9 mouse cellular contexts compared by ENCODE assay signal in genomic region chr5:112001742-112002701, GRCm38 (mm10).
DNase-seq lines count a peak whose midpoint lies in the region; ATAC-seq and TF ChIP-seq lines count a peak whose summit lies in the region.
"Had no signal": no experiment of that assay in that cellular context is flagged by ENCODE, and none has a peak within 500 bp of the region (broad histone marks: within the 10 kb centered on the region; RNA-seq: fewer than 3 reads in every experiment).

No protein-coding gene starts in this region.

- no peaks in the 10 kb centered on the region for H3K36me3 ChIP-seq in lung, embryonic 14.5 days (ENCODE audit: insufficient read depth)
- no peaks in the 10 kb centered on the region for H3K36me3 ChIP-seq in forebrain, postnatal 0 days (ENCODE audit: insufficient read depth)
- no peaks in the 10 kb centered on the region for H3K36me3 ChIP-seq in limb, embryonic 10.5 days
- H3K36me3 ChIP-seq: embryonic facial prominence, embryonic 15.5 days had no signal

- H3K27ac ChIP-seq in lung, embryonic 14.5 days (ENCODE audit: low read depth): no peak overlapping the region
- peak overlapping the region; percentile 9; the same call in 1 of the 2 replicates for H3K27ac ChIP-seq in forebrain, postnatal 0 days (ENCODE audit: low read depth, low read length)
- peak overlapping the region; percentile 32 for H3K27ac ChIP-seq in limb, embryonic 10.5 days
- H3K27ac ChIP-seq in left cerebral cortex, adult 2 months: no peak overlapping the region
- H3K27ac ChIP-seq: embryonic facial prominence, embryonic 15.5 days had no signal

- no peak overlapping the region for H3K9ac ChIP-seq in lung, embryonic 14.5 days
- H3K9ac ChIP-seq in forebrain, postnatal 0 days: no peak overlapping the region
- H3K9ac ChIP-seq: embryonic facial prominence, embryonic 15.5 days had no signal

- intact Hi-C loops in left cerebral cortex, adult 2 months (cut with DNase I): no loop called here

- 25% methylated on average over 32 of the region's 32 CpGs for WGBS in lung, embryonic 14.5 days
- 6% methylated on average over 32 of the region's 32 CpGs for WGBS in forebrain, postnatal 0 days
- WGBS in limb, embryonic 10.5 days: 8% methylated on average over 32 of the region's 32 CpGs

- no peak overlapping the region for H3K4me3 ChIP-seq in lung, embryonic 14.5 days (ENCODE audit: low read depth, low read length)
- no peak overlapping the region for H3K4me3 ChIP-seq in forebrain, postnatal 0 days (ENCODE audit: low read depth, low read length)
- H3K4me3 ChIP-seq in limb, embryonic 10.5 days: peak overlapping the region; percentile 11; the same call in 1 of the 2 replicates
- H3K4me3 ChIP-seq in left cerebral cortex, adult 2 months: no peak overlapping the region
- H3K4me3 ChIP-seq: embryonic facial prominence, embryonic 15.5 days had no signal

- peak; percentile 10; the same call in 1 of the 2 replicates for TF ChIP-seq CTCF in lung, embryonic 14.5 days (IDR thresholded peaks at IDR 0.05; ENCODE audit: low read depth)
- peak; percentile 37 for TF ChIP-seq CTCF in forebrain, postnatal 0 days (IDR thresholded peaks at IDR 0.05; ENCODE audit: low read depth)
- TF ChIP-seq CTCF in left cerebral cortex, adult 2 months (IDR thresholded peaks at IDR 0.05): no peak

- H3K4me1 ChIP-seq in lung, embryonic 14.5 days (ENCODE audit: insufficient read depth): no peaks in the 10 kb centered on the region
- peaks cover 3% of the 10 kb centered on the region; the same call in 1 of the 2 replicates for H3K4me1 ChIP-seq in forebrain, postnatal 0 days (ENCODE audit: insufficient read depth)
- H3K4me1 ChIP-seq in limb, embryonic 10.5 days: peaks cover 44% of the 10 kb centered on the region

- H3K4me2 ChIP-seq in lung, embryonic 14.5 days: no peak overlapping the region
- peak overlapping the region; percentile 0; the same call in 1 of the 2 replicates for H3K4me2 ChIP-seq in forebrain, postnatal 0 days (ENCODE audit: low read depth)
- H3K4me2 ChIP-seq: embryonic facial prominence, embryonic 15.5 days had no signal

- H3K27me3 ChIP-seq in lung, embryonic 14.5 days (ENCODE audit: insufficient read depth, low read length): no peaks in the 10 kb centered on the region
- no peaks in the 10 kb centered on the region for H3K27me3 ChIP-seq in forebrain, postnatal 0 days (ENCODE audit: insufficient read depth, low read length)
- peaks cover 74% of the 10 kb centered on the region for H3K27me3 ChIP-seq in limb, embryonic 10.5 days (ENCODE audit: low read depth, poor library complexity, severe bottlenecking)

- peak; percentile 36 for DNase-seq in lung, embryonic 14.5 days
- DNase-seq in lung, postnatal 14 days: no peak
- DNase-seq in forebrain, postnatal 0 days: peak; percentile 68
- peak; percentile 63 for DNase-seq in limb, embryonic 10.5 days (ENCODE audit: low spot score)
- DNase-seq in retina, postnatal 7 days (ENCODE audit: low read depth, low spot score): peak; percentile 86
- no peak for DNase-seq in left cerebral cortex, adult 2 months (ENCODE audit: extremely low spot score in 1 of 2, low spot score in 2 of 2)
- no peak for DNase-seq in right cerebral cortex, postnatal 25 days

- ATAC-seq in lung, embryonic 14.5 days (ENCODE audit: insufficient read depth): no peak
- peak; percentile 84 for ATAC-seq in forebrain, postnatal 0 days
- no peak for ATAC-seq in monocyte, adult 5-6 weeks (replicated peaks; ENCODE audit: insufficient number of reproducible peaks, low FRiP score, low TSS enrichment, poor library complexity, severe bottlenecking)

- H3K9me3 ChIP-seq in lung, embryonic 14.5 days (ENCODE audit: low read depth, low read length): no peaks in the 10 kb centered on the region
- peaks cover 5% of the 10 kb centered on the region; the same call in 1 of the 2 replicates for H3K9me3 ChIP-seq in forebrain, postnatal 0 days (ENCODE audit: low read length)
- H3K9me3 ChIP-seq in limb, embryonic 10.5 days (replicated peaks): no peaks in the 10 kb centered on the region
- H3K9me3 ChIP-seq: embryonic facial prominence, embryonic 15.5 days had no signal

Comparison
In these comparisons a context has a peak if more than half of its experiments do, and no peak if none do; other contexts are left out.
1. DNase-seq: peak in lung, embryonic 14.5 days (single experiment), forebrain, postnatal 0 days (single experiment), limb, embryonic 10.5 days (single experiment) and retina, postnatal 7 days (single experiment); none in lung, postnatal 14 days (single experiment), left cerebral cortex, adult 2 months (0 of 2) and right cerebral cortex, postnatal 25 days (single experiment).
2. H3K27ac ChIP-seq: peak in forebrain, postnatal 0 days (single experiment) and limb, embryonic 10.5 days (single experiment); none in lung, embryonic 14.5 days (single experiment) and left cerebral cortex, adult 2 months (single experiment).